Mouse (Mus musculus): Measurements from ENCODE around the gene Matk.

The Matk gene

DNA sequence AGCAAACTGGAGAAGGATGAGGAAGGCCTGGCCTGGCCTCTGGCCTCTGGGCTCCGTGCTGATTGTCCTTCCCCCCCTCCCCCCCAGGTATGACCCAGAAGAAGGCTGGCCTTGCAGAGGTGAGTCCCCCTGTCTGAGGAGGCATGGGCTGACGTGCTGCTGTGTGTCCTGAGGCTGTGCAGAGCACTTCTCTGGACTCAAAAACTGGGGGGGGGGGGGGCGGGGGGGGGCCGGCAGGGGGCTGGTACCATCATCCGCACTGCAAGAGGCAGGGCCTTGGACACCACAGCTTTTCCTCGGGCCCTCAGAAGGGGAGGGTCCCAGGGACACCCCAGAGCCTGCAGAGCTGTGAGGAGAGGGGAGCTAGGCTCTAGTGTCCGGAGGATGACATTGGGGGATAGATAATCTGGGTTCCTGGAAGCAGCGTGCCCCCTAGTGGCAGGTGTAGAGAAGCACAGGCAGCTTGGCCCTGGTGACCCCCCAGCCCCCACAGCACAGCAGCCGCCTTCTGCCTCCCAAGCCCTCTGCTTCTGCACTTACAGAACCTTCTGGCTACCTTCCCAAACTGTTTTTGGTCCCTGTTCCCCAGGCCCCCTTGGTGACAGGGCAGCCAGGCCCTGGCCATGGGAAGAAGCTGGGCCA lies 52.0 kb downstream of the Matk start:
- peak; percentile 86 for DNase-seq

GRCm38 (mm10) chr10:81305663-81306062 lies 52.9 kb downstream of the Matk start:
- DNase-seq: no peak

DNA sequence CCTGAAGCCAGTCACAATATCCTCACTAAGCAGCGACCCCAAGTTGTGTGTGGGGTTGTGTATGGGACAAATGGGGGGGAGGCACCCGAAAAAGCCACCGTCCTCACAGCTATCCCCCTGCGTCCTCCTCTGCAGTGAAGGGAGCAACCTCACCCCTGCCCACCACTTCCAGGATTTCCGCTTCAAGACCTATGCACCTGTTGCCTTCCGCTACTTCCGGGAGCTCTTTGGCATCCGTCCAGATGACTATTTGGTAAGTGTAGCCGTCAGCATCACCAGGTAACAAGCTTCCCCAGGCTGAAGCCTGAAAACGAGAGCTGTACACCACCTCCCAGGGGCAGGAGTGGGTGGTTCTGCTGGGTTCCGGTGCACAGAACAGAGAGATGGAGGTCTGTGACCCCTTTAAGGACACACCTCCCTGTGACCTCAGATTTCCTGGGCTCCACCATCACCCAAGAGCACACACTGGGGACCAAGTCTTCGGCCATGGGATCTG lies 53.5 kb downstream of the Matk start:
- no peak for DNase-seq

DNA sequence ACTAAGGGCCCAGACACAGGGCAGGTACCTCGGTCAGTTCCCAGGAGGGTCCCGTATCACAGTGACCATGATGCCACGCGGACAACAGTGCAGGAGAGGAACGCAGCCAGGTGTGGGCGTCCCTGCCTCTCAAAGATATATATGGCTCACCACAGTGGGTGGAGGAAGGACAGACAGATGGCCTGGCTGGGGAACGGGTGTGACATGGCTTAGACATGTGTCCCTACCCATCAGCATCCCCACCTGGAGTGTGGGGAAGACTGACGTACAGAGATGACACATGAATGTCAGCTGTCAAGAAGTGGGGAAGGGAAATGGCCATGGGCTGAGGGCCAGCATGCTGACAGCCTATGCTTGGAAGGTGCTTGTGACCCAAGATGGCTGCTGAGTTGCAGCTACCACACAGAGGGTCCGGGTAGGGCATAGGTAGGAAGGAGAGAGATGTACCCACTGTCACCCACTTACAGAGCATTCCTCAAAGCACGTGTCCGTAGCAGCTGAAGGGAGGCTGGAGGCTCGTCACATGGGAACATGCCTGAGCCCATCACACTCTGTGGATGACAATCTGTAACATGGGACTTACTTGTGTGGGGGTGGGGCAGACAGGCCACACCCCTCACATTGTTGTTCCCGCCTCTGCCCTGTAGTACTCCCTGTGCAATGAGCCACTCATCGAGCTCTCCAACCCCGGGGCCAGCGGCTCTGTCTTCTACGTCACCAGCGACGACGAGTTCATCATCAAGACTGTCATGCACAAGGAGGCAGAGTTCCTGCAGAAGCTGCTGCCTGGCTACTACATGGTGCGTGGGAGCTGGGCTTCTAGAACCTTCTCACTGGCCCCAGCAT lies 54.3 kb downstream of the Matk start:
- DNase-seq: no peak

DNA sequence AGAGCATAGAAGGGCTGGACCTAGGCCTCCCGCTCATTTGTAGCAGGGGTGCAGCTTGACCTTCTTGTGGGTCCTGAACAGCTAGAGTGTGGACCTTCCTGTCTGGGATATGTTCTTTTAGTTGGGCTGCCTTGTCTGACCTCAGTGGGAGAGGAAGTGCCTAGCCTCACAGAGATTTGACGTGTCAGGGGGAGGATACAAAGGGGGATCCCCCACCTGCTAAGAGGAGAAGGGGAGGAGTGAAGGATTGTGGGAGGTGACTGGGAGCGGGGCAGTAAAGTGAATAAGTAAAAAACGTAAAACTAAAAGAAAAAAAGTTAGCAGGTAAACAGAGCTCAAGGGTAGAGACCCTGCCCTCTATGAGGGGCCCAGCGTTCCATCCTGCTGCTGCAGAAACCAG lies 56.8 kb downstream of the Matk start:
- no peak for DNase-seq
